Mouse (Mus musculus): Measurements from ENCODE around the gene Fzd7.
"Not testable (repeated sequence)": the region's sequence is repeated elsewhere in the genome, so short reads cannot be mapped to it uniquely, and the experiment has no call there.

Gene Fzd7

GRCm38 (mm10) chr1:59482331-59482695, at the start of gene Fzd7:
Gene Fzd7, plus strand, starts transcription at chr1:59482424.
- peak in 1 of 2 experiments; percentile 7 for DNase-seq (ENCODE audit: low spot score in 2 of 2)

- DNase-seq (ENCODE audit: low spot score in 2 of 2), result no peak
These were observed 48.9 kb upstream of the Fzd7 start for GRCm38 (mm10) chr1:59433296-59433695.

- no peak for DNase-seq (ENCODE audit: low spot score in 2 of 2)
These were observed 48.2 kb upstream of the Fzd7 start for GRCm38 (mm10) chr1:59434071-59434470.

GRCm38 (mm10) chr1:59435270-59435669, 47.0 kb upstream of the Fzd7 start:
- DNase-seq (ENCODE audit: low spot score in 2 of 2), result no peak

- no peak for DNase-seq (ENCODE audit: low spot score in 2 of 2)
These were observed 45.9 kb upstream of the Fzd7 start for GRCm38 (mm10) chr1:59436321-59436720.

- no peak for DNase-seq (ENCODE audit: low spot score in 2 of 2)
These were observed 44.3 kb upstream of the Fzd7 start for GRCm38 (mm10) chr1:59437927-59438326.

- no peak for DNase-seq (ENCODE audit: low spot score in 2 of 2)
These were observed 43.9 kb upstream of the Fzd7 start for GRCm38 (mm10) chr1:59438330-59438729.

GRCm38 (mm10) chr1:59439252-59439651, 43.0 kb upstream of the Fzd7 start:
- DNase-seq (ENCODE audit: low spot score in 2 of 2), result no peak

- DNase-seq (ENCODE audit: low spot score in 2 of 2), result no peak
These were observed 42.3 kb upstream of the Fzd7 start for GRCm38 (mm10) chr1:59439941-59440340.

- not testable (repeated sequence) for DNase-seq (ENCODE audit: low spot score in 2 of 2)
These were observed 39.5 kb upstream of the Fzd7 start for GRCm38 (mm10) chr1:59442721-59443120.

GRCm38 (mm10) chr1:59444127-59444660, 38.0 kb upstream of the Fzd7 start:
- no peak for DNase-seq (ENCODE audit: low spot score in 2 of 2)

GRCm38 (mm10) chr1:59445242-59445641, 37.0 kb upstream of the Fzd7 start:
- no peak for DNase-seq (ENCODE audit: low spot score in 2 of 2)

GRCm38 (mm10) chr1:59448497-59449270, 33.5 kb upstream of the Fzd7 start:
- DNase-seq (ENCODE audit: low spot score in 2 of 2), result no peak

GRCm38 (mm10) chr1:59449423-59449822, 32.8 kb upstream of the Fzd7 start:
- no peak for DNase-seq (ENCODE audit: low spot score in 2 of 2)

GRCm38 (mm10) chr1:59450896-59451295, 31.3 kb upstream of the Fzd7 start:
- no peak for DNase-seq (ENCODE audit: low spot score in 2 of 2)

- no peak for DNase-seq (ENCODE audit: low spot score in 2 of 2)
These were observed 30.6 kb upstream of the Fzd7 start for GRCm38 (mm10) chr1:59451584-59451983.

GRCm38 (mm10) chr1:59456825-59457224, 25.4 kb upstream of the Fzd7 start:
- DNase-seq (ENCODE audit: low spot score in 2 of 2), result no peak

- DNase-seq (ENCODE audit: low spot score in 2 of 2), result no peak
These were observed 24.4 kb upstream of the Fzd7 start for GRCm38 (mm10) chr1:59457873-59458272.

GRCm38 (mm10) chr1:59458886-59459285, 23.3 kb upstream of the Fzd7 start:
- DNase-seq (ENCODE audit: low spot score in 2 of 2), result no peak

GRCm38 (mm10) chr1:59464696-59465639, 17.3 kb upstream of the Fzd7 start:
- DNase-seq (ENCODE audit: low spot score in 2 of 2), result no peak

- DNase-seq (ENCODE audit: low spot score in 2 of 2), result no peak
These were observed 16.6 kb upstream of the Fzd7 start for GRCm38 (mm10) chr1:59465640-59466008.

- DNase-seq (ENCODE audit: low spot score in 2 of 2), result no peak
These were observed 13.1 kb upstream of the Fzd7 start for GRCm38 (mm10) chr1:59469170-59469569.

- no peak for DNase-seq (ENCODE audit: low spot score in 2 of 2)
These were observed 11.5 kb upstream of the Fzd7 start for GRCm38 (mm10) chr1:59470766-59471165.
